Mouse (Mus musculus) embryonic fibroblast, embryonic 13.5 days (primary cell): ENCODE results near the gene Kcnip1.

Experiments
- CTCF ChIP-seq: IDR thresholded peaks from 2 replicates; pipeline ENCODE4 v1.5.1; 2011; ENCODE audit warnings: mild to moderate bottlenecking, control low read depth, low read length, moderate library complexity, borderline replicate concordance; ENCODE audit not compliant: insufficient read depth
- POLR2A ChIP-seq: IDR thresholded peaks from 2 replicates; pipeline ENCODE4 v1.6.1; 2011; ENCODE audit warnings: low read depth, mild to moderate bottlenecking, control low read depth, low read length, moderate library complexity

DNA sequence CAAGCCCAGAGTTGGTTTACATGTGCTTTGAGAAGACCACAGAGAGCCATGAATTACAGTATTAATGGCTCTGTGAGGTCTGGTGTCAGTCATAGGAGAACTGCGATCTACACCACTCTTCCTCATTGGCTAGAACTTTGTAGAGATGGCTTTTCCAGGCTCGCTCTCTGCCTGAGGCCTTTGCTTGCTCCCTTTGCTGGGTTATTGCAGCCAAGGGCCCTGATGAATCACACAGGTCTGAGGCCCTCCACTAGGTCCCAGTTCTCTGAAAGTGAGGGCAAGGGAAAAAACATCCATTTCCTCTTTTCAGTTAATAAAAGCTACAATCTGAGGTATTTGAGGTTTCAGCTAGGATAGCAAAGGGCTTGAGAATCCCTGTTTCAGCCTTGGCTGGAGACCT, 329.4 kb downstream of the Kcnip1 start:
- TF ChIP-seq CTCF (no peak), POLR2A (no peak)
